Mouse (Mus musculus): ENCODE data around the gene Foxp4.

Gene Foxp4

DNA sequence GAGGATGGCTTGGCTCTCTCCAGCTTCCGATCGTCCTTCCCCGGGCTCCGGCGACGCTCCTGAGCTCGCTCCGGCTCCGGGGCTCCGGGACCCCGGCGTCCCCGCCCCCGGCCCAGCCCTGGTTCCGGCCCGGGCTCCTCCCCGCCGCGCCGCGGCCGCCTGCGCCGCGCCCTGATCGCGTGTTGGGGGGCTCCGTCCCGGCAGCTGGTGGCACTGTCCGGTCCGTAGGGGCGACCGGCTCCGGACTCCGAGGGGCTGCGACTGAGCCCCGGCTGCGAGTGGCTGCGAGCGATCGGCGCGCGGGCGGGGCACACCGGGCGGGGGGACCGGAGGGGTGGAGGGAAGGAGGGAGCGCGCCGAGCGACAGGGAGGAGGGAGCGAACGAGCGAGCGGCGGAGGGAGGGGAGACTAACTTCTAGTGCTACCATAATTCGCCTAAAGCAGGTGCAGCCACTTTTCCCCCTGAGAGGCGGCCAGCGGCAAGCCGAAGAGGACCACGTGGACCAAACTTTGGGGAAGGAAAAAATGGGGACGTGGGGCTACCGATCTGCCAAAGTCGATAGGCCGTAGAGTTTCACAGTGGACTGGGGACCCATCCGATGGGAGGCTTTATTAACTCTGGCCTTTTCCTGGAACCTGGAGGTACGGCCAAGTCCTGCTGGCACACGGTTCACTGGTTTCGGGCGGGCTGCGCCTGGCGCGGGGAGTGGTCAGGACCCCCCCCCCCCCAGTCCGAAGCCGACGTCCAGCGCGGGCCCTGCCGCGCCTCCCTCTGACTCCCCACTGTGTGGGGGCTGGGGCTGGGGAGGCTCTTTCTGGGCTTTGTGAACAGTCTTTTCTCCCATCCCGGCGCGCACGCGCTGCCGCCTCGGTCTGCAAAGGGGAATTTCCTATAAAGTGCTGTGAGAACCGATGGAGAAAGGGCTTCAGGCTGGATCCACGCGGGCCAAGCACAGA is at the start of gene Foxp4:
Foxp4 (minus strand) TSS at position 263 of the 957 bp plus-strand sequence.
- peak; percentile 93 for DNase-seq (ENCODE audit: extremely low spot score, low spot score)

DNA sequence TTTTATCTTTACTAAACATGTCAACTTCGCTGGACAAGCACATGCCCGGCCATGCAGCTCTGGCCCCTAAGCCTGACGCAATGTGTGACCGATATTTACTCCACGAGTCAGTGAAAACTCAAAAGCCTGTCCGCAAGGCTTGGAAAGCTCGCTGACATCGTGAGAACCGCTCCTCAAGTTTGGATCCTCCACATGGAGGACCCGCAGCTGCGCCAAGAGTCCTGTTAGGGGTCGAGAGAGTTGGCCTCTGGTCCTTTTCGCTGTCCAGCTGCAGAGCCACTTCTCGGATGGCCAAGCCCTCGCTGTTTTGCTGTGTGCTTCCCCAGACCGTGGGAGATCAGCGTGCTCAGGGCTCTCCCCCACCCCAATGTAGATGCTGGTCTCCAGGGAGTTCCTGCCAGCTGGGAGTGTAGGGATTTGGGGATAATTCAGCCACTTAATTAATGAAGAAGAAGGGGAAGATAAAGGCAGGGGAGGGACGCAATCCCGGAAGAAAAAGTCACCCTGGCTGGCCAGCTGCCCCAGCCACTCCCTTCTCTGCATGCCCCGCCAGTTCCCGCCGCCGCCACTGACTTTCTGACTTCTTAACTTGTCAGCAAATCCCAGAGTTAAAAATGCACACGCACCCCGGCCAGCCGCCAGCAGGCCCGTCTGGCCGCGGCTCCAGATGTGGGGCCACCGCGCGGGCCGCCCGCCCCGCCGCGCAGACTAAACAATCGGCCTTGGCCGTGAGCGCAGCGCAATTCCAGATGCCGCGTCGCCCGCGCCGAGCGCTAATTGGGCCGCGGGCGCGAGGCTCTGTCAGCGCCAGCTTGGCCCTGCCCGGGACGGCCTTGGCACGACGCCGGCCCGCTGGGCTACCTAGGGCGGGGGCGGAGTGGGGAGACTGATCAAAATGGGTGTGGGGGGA is 49.4 kb upstream of the Foxp4 start:
- peak; percentile 75 for DNase-seq (ENCODE audit: extremely low spot score, low spot score)

DNA sequence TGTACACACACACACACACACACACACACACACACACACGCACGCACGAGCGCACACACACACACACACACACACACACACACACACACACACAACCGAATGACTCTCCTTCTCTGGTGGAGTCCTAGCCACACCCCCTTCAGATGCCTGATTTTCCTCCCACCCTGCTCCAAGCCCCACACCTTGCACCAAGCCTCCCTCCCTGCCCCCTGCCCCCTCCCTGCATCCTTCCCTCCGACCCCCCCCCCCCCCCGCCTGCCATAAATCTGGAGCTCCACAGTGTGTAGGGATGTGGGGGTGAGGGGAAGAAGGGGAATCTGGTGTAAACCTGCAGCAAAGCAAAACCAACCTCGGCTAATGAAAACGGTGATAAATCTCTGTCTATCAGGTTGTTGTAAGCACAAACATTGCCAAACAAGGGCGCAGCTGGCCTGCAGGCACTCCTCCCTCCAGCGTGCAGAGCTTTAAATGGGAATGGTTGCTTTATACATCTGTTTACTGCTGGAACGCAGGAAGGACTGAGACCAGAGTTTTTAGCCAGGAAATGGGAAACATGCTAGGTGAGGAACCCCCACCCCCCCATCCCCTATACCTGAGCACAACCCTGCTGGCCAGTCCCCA is 41.5 kb upstream of the Foxp4 start:
- DNase-seq (ENCODE audit: extremely low spot score, low spot score): no peak

DNA sequence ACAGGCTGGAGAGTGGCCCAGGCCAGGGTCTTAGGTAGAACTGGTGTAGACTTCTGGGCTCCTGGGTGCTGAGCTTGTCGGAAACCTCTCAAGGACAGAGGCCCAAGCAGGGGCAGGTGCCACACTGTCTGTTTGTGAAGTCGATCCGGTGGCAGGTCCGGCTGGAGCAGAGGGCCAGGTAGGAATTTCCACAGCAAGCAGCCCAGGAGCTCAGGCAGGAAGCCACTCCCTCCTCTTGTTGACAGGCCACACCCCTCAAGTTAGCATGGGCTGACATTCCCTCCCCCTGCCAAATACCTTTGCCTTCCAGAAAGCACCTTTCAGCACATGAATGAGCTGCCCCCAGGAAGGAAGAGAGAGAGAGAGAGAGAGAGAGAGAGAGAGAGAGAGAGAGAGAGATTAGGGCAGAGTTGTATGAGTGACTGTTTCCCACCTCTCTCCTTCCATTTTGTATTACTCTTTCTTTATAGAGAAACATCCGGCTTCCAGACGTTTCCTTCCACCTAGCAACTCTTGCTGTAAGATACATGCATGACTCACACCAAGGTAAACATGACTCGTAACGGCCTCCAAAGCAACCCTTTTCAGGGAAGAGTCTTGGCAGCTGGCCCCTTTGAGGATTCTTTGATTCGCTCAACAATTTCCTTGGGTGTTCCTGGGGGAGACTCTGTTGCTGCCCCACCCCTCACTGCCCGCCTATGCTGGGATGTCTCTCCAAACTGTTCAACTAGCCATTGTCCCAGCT is 33.8 kb upstream of the Foxp4 start:
- no peak for DNase-seq (ENCODE audit: extremely low spot score, low spot score)

DNA sequence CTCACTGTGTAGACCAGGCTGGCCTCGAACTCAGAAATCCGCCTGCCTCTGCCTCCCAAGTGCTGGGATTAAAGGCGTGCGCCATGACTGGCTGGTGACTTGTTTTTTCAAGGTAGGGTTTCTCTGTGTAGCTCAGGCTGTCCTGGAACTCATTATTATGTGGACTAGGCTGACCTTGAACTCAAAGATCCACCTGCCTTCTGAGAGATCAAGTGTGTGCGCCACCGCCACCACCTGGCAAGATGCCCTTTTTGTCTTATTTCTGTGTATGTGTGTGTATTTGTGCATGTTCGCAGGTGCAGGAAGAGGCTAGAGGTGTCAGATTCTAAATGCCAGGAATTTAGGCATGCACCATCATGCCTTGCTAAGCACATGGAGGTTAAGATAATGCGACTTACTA is 32.0 kb upstream of the Foxp4 start:
- no peak for DNase-seq (ENCODE audit: extremely low spot score, low spot score)

DNA sequence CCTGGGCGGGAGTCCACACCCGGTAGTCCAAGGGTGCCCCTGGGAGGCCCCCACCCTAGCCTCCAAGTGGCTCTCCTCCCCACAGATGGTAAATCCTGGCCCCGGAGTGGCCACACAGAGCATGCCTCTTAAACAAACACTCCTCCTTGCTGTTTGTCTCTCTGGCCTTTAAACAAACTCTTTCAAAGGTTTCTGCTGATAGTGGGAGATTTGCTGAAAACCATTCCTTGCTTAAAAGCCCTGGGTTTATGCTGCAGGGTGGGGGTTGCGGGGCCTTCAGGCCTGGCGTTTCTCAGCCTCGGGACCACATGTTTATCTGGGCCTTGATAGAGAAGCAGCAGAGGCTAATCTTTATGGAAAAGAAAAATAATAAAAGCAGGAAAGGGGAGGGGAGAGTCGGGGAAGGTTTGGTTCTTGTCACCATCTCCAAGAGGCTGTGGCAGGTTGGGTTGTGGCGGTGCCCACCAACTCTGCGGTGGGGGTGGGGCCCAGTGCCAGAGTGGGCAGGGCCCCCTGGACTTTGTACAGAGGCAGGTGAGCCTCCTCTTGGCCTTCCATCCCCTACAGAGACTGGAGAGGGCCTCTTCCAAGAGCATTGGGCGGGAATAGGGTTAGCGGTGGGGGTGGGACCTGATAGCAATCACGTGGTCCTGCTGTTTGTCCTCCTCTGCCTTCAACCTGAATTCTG is 30.8 kb upstream of the Foxp4 start:
- no peak for DNase-seq (ENCODE audit: extremely low spot score, low spot score)

DNA sequence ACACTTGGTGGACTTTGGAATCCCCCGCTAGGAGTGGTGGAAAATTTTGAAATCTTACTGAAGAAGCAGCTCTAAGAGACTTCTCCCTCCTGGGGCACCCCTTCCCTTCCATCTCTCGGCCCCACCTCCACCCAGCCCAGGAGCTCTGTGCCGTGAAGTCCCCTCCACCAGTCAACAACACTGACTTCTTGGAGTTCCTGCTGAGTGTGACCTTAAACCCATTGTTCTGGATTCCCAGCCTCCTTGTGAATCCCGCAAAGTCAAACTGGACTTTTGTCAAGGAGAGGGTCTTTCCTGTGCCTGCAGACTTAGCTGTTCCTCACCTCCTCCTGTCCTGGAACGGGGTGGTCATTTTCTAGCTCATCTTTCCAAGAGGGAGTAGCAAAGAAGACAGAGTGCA is 28.8 kb upstream of the Foxp4 start:
- DNase-seq (ENCODE audit: extremely low spot score, low spot score): no peak

DNA sequence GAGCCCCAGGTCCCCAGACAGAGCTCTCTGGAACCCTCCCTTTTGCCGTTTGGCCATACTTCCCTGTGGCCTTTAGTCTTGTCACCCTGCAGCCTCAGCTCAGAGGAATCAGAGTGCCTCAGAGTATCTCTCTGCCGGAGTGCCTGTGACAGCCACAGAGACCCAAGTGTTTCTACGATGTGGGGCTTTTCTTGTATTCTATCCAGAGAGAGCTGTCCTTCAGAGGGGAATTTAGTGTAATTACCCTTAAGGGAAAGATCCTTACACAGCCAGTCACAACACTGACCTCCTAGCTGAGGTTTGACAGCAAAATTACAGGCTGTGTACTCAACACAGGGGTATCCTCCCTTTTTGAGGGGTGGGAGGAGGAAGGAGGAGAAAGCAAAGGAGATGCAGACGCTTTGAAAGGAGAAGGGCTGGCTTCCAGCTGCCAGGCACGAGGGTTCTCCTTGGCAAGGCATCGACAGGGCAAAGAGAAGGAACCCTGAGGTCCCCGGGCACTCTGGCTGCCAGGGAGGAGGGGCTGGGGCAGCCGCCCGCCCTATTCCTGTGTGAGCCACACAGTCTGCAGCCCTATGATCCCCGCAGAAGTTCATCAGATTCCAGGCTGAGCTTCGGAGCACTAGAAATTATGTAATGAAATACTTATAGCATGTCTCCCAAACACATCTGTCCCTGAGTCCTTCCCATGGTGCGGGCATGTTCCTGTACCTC is 28.1 kb upstream of the Foxp4 start:
- DNase-seq (ENCODE audit: extremely low spot score, low spot score): no peak

DNA sequence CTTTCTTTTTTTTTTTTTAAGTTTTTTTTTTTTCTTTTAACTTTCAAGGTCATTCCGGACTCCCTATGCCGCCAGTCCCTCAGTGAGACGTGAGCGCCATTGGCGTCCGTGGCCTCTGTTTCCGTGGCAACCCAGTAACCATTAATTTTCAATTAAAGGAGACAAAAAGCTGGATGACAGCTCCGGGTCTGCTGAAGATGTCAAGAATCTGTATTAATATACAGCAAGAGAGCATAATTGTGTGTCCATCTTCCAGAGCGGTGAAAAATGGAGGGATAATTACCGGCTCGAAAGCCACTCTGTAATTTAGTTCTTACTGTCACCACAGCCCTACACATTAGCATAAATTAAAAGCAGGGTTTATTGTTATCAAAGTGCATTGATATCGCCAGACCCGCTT is 27.0 kb upstream of the Foxp4 start:
- no peak for DNase-seq (ENCODE audit: extremely low spot score, low spot score)

DNA sequence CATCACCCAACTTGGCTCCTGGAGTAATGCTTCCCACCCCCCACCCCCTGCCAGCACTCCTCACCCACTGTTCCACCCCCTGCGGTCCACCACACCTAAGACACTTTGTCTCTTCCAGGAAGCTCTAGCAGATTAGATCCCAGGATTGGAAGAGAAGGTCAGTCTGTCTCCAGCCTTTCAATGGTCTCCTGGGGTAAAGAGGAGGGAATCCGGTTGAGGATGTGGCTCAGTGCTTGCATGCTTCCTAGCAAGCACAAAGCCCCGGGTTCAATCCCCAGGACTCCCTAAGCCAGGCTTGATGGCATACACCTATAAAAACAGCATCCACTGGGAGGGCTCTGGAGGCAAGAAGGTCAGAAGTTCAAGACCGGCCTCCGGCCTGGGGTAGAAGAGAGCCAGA is 26.4 kb upstream of the Foxp4 start:
- DNase-seq (ENCODE audit: extremely low spot score, low spot score): no peak

DNA sequence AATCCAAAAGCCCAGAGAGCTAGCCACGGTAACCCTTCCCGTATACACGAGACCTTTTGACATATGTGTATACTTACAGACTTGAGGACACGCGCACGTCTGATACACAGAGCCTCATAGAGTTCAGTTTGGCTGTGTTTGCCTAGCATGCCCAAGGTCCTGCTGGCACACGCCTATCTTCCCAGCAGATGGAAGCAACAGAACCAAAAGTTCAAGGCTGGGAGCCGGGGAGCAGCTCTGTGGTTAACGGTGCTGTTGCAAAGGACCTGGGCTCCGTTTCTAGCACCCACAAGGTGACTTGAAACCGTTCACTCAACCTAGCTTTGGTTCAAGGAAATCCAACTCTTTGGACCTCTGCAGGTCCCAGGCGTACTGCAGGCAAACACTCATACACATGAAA is 25.0 kb upstream of the Foxp4 start:
- no peak for DNase-seq (ENCODE audit: extremely low spot score, low spot score)

DNA sequence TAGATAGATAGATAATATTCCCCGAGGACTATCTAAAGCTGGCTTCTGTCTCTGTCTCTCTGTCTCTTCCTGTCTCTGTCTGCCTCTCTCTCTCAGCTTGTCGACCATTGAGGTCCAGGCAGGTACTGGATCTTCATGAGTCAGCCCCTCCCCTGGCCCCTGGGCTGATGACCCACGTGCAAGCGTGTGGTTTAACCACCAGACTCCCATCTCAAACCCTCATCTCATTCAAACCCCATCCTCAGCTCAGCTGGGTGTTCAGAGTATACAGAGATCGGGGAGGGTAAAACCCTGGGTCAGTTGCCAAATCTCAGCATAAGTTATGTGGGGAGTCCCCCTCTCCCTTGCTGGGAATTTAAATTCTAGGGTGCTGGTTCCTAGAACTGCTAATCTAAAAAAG is 24.3 kb upstream of the Foxp4 start:
- DNase-seq (ENCODE audit: extremely low spot score, low spot score): no peak

DNA sequence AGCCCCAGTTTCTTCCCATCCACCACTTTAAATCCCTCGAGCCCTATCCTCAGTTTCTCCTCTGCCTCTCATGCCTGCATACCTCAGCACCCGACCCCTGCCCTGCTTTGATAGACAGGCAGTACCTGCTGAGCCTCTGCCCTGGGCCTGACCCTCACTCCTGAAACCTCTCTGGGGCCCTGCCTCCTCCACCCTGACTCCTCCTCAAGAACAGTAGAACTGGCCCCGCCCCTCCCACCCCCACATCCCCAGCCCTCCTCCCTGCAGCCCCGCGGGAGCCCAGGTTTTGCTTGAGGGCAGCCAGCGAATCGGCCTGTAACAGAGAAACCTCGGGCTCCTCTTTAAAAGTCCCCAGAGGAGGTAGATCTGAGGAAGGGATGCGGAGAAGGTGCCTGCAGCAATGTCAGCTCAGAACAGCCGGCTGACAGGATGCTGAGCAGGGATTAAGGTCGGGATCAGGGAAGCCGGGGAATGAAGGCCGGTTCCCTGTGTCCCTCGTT is 22.5 kb upstream of the Foxp4 start:
- DNase-seq (ENCODE audit: extremely low spot score, low spot score): peak; percentile 60

DNA sequence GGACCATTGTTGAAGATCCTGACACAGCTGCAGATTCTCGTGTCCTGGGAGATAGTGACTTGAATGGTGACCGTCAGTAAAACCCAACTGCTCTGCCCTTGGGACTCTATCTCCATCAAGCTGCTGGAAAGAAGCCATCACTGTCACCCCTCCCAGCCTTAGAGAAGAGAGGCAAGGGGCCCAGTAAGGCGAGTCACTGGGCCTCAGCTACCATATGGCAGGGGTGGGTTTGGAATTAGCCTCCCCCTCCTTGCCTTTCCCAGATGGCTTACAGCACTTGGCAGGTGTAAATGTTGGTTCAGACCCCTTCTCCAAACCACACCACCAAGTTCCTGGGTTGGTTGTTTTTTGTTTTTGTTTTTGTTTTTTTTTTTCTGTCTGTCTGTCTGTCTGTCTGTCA is 21.7 kb upstream of the Foxp4 start:
- no peak for DNase-seq (ENCODE audit: extremely low spot score, low spot score)

DNA sequence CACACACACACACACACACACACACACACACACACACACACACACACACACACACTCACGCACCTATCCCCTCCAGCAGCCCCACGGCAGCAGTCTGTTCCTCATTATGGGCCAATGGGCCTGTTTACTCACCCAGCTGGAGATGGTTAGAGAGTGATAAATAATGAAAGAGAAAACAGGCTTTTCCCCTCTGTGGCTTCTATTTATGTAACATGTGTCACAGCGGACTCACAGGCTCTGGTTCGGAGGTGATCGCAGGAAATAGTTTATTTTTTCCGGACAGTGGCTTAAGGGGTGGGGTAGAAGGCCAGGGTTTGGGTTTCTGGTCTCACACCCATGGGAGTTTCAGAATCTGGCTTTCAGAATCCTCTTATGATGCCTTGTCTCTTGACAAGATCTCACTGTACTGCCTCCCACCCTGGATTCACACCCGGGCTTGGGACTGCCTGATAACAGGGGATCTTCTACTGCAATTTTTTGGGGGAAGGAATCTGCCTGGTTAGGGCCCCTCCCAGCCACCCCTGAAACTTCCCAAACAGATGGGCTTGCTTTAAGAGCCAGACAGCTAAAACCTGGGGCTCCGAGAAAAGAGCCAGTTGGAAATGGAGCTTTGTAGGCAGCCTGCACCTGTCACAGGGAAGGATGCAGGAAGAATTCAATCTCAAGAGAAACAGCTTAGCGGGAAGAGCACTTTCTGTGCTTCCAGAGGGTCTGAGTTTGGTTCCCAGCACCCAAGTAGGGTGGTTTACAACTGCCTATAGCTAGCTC is 18.8 kb upstream of the Foxp4 start:
- no peak for DNase-seq (ENCODE audit: extremely low spot score, low spot score)

DNA sequence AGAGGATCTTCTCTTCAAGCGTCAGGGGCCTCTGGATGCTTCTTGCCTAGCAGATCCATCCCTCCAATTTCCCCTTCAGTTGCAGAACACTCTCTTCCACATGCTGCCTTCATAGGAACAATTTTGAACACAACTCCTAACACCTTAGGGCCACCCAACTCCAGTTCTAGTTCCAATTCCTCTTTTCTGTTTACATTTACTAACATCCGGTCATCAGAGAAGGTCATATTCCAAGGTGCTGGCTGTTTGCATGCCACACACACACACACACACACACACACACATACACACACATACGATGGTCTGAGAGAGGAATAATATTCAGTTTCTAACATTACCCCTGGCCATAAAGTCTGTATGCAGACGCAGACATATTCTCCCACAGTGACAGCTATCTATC is 17.6 kb upstream of the Foxp4 start:
- DNase-seq (ENCODE audit: extremely low spot score, low spot score): no peak

DNA sequence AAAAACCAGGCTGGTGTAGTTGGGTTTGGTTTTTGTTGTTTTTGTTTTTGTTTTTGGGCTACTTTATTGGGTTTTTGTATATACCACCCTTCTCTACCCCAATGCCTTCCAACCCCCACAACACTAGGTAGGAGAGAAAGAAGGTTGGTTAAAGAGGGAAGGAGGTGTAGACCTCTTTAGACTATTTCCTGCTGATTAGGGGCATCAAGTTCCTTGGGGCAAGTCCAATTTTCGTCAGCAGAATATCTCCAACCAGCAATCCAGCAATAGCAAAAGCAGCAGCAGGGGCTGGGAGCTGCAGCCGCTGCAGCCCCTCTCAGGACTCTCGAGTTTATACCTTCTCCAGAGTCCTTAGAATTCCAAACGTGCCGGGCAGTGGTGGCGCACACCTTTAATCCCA is 14.4 kb upstream of the Foxp4 start:
- DNase-seq (ENCODE audit: extremely low spot score, low spot score): no peak

DNA sequence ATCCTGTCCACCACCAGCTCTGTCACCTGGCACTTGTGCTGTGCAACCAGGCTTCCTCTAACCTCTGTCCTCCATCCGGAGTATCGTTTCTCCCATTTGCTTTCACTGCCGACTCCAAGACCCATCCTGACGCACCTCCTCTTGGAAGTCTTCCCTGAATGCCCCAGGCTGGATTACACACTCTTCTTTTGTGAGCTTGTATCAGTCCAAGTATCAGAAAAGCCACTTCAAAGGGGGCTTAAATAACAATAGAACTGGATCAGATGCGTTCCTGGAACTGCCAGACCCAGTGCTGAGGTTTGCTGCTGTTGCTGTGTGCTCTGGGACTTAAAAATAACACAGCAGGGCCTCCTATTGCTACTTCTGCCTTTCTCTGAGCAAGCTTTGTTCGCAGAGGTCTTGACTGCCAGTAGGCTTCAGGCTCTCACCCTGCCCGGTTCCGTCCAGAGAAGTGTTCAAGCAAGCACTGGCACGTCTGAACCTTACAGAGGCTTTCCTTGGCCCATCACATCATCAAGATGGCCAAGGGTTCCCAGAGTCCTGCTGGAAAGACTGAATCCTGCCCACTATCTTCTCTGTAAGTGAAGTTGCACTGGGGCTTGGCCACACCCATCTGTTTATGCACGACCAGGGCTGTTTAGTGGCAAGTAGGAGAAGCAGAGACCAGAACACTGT is 13.6 kb upstream of the Foxp4 start:
- DNase-seq (ENCODE audit: extremely low spot score, low spot score): no peak
